Comparison of ENCODE assay signal across 12 mouse cellular contexts in the genomic region with DNA sequence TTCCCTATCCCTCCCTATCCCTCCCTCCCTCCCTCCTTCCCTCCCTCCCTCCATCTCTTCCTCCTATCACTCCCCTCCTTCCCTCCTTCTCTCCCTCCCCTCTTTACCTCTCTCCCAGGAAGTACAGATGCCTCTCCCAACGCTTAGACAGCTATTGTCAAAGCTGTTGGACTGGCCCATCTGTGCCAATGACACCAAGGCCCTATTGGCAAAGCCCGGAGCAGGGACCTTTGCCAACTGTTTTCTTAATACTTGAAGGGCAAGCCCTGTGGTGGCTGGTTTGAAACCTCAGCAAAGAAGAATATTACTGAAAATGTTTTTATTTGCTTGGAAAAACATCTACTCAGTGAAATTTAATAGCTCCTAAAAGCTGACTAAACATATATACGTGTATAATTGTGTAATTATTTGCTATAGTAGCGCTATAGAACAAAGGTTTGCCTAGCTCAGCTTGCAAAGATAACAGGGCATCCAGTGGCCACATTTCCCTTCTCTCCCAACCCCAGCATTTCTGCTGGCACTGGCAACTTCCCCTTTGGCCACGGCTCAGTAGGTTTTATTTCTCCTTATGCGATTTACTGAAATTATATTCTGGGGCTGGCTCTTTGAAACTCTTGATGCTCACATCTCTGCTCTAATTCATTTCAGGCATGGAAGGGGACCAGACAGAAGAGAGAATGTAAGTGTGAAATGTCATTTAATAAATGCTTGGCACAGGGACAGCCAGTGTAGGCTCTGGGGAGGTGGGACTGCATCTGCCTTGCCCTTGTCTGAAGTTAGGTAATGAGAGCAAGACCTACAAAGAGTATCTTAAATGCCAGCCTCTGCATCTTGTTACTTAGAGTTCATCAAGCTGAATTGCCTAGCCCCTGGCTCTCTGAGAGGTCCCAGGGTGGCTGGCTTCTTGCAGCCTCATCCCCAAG. TPM values are rescaled to one million over a fixed set of nuclear protein-coding genes. Genes with fewer than 3 reads are reported as not detected.
A peak's percentile ranks its signal among the peaks of the same experiment; 100 is the strongest.
DNase-seq lines count a peak whose midpoint lies in the region; ATAC-seq and TF ChIP-seq lines count a peak whose summit lies in the region.
"Had no signal": no experiment of that assay in that cellular context is flagged by ENCODE, and none has a peak within 500 bp of the region (broad histone marks: within the 10 kb centered on the region; RNA-seq: fewer than 3 reads in every experiment).

No protein-coding gene starts in this region.

- no peak for TF ChIP-seq CTCF in gastrocnemius, adult 2 months (IDR thresholded peaks at IDR 0.05)
- no peak for TF ChIP-seq CTCF in bone marrow macrophage, adult 2 months (IDR thresholded peaks at IDR 0.05; ENCODE audit: low read depth, low read length)

- intact Hi-C loops in gastrocnemius, adult 2 months (cut with DNase I) = no loop called here

- no peak overlapping the region for H3K4me3 ChIP-seq in gastrocnemius, adult 2 months
- H3K4me3 ChIP-seq in midbrain, embryonic 16.5 days (ENCODE audit: low read depth, low read length) = no peak overlapping the region
- no peak overlapping the region for H3K4me3 ChIP-seq in midbrain, embryonic 13.5 days (replicated peaks)
- no peak overlapping the region for H3K4me3 ChIP-seq in bone marrow macrophage, adult 2 months (ENCODE audit: insufficient read depth, low read length)
- H3K4me3 ChIP-seq in neural tube, embryonic 14.5 days (ENCODE audit: low read depth, low read length) = no peak overlapping the region

- H3K9me3 ChIP-seq in midbrain, embryonic 16.5 days (replicated peaks; ENCODE audit: control insufficient read depth, low read length, poor library complexity, severe bottlenecking) = no peaks in the 10 kb centered on the region
- H3K9me3 ChIP-seq in midbrain, embryonic 13.5 days = no peaks in the 10 kb centered on the region
- no peaks in the 10 kb centered on the region for H3K9me3 ChIP-seq in neural tube, embryonic 14.5 days (ENCODE audit: control insufficient read depth, low read length)

- peaks cover 5% of the 10 kb centered on the region for H3K4me1 ChIP-seq in midbrain, embryonic 16.5 days (ENCODE audit: control insufficient read depth, insufficient read depth, low read length)
- no peaks in the 10 kb centered on the region for H3K4me1 ChIP-seq in midbrain, embryonic 13.5 days (replicated peaks)
- H3K4me1 ChIP-seq in bone marrow macrophage, adult 2 months (ENCODE audit: control insufficient read depth, insufficient read depth, low read length) = peaks cover 15% of the 10 kb centered on the region
- H3K4me1 ChIP-seq in neural tube, embryonic 14.5 days (ENCODE audit: control insufficient read depth, insufficient read depth, low read length) = peaks cover 6% of the 10 kb centered on the region; the same call in 1 of the 2 replicates

- H3K4me2 ChIP-seq in midbrain, embryonic 16.5 days (ENCODE audit: low read length) = no peak overlapping the region
- no peak overlapping the region for H3K4me2 ChIP-seq in midbrain, embryonic 13.5 days (replicated peaks)
- no peak overlapping the region for H3K4me2 ChIP-seq in neural tube, embryonic 14.5 days (ENCODE audit: low read depth, low read length)

- no peak; the same call in 1 of the 2 replicates for ATAC-seq in midbrain, embryonic 16.5 days
- ATAC-seq in midbrain, embryonic 13.5 days = no peak
- ATAC-seq in neural tube, embryonic 14.5 days (ENCODE audit: low read depth) = peak; percentile 63
- ATAC-seq: CD4-positive, CD25-positive, alpha-beta regulatory T cell, adult 4 months had no signal

- H3K9ac ChIP-seq in midbrain, embryonic 16.5 days (ENCODE audit: low read depth, low read length) = no peak overlapping the region
- no peak overlapping the region for H3K9ac ChIP-seq in midbrain, embryonic 13.5 days (replicated peaks)
- no peak overlapping the region for H3K9ac ChIP-seq in neural tube, embryonic 14.5 days (replicated peaks; ENCODE audit: low read depth, low read length)

- WGBS in midbrain, embryonic 16.5 days = 58% methylated on average over 6 of the region's 6 CpGs
- 71% methylated on average over 6 of the region's 6 CpGs for WGBS in midbrain, embryonic 13.5 days
- WGBS in neural tube, embryonic 14.5 days = 57% methylated on average over 6 of the region's 6 CpGs

- no peaks in the 10 kb centered on the region for H3K36me3 ChIP-seq in midbrain, embryonic 16.5 days (ENCODE audit: control insufficient read depth, insufficient read depth, low read length)
- no peaks in the 10 kb centered on the region for H3K36me3 ChIP-seq in midbrain, embryonic 13.5 days
- H3K36me3 ChIP-seq in neural tube, embryonic 14.5 days (ENCODE audit: control insufficient read depth, insufficient read depth, low read length) = no peaks in the 10 kb centered on the region

- H3K27me3 ChIP-seq in midbrain, embryonic 16.5 days (ENCODE audit: control insufficient read depth, insufficient read depth, low read depth, low read length) = no peaks in the 10 kb centered on the region
- H3K27me3 ChIP-seq in midbrain, embryonic 13.5 days = no peaks in the 10 kb centered on the region
- H3K27me3 ChIP-seq in neural tube, embryonic 14.5 days (ENCODE audit: control insufficient read depth, insufficient read depth, low read length) = no peaks in the 10 kb centered on the region

- TF ChIP-seq POLR2A in bone marrow macrophage, adult 2 months (IDR thresholded peaks at IDR 0.05; ENCODE audit: borderline replicate concordance, low read depth, low read length) = no peak

- DNase-seq in gastrocnemius, adult 2 months = peak; percentile 46
- DNase-seq in gastrocnemius, adult 8-10 months (ENCODE audit: low spot score in 2 of 2) = no peak
- no peak for DNase-seq in right cerebral cortex, postnatal 14 days
- DNase-seq in thymus, postnatal 4 days = no peak
- DNase-seq: kidney, postnatal 14 days; thymus, postnatal 14 days had no signal

- no peak overlapping the region for H3K27ac ChIP-seq in gastrocnemius, adult 2 months
- H3K27ac ChIP-seq in midbrain, embryonic 16.5 days (ENCODE audit: low read length) = peak overlapping the region; percentile 45; the same call in 1 of the 2 replicates
- H3K27ac ChIP-seq in midbrain, embryonic 13.5 days = no peak overlapping the region
- H3K27ac ChIP-seq in bone marrow macrophage, adult 2 months (ENCODE audit: insufficient read depth, low read depth, low read length) = peak overlapping the region; percentile 37; the same call in 1 of the 2 replicates
- peak overlapping the region; percentile 46; the same call in 1 of the 2 replicates for H3K27ac ChIP-seq in neural tube, embryonic 14.5 days (ENCODE audit: low read depth, low read length)

RNA-seq across cellular contexts. Expression of a gene that starts 18.6 kb away (rescaled TPM):
- not detected for total RNA-seq in gastrocnemius, adult 2 months (2021)
- total RNA-seq in gastrocnemius, adult 8-10 months (2022) = not detected
- not detected in 2 replicates for polyA plus RNA-seq in midbrain, embryonic 16.5 days (2015; fragmentation: Nextera tagmentation; extraction: Ambion mirVana)
- not detected in 2 replicates for polyA plus RNA-seq in midbrain, embryonic 13.5 days (2015; fragmentation: Nextera tagmentation; extraction: Ambion mirVana)
- polyA plus RNA-seq in bone marrow macrophage, adult 2 months (2012; ENCODE audit: insufficient read depth, insufficient read length, missing spikeins) = not detected in 2 replicates
- polyA plus RNA-seq in neural tube, embryonic 14.5 days (2014; fragmentation: Nextera tagmentation; extraction: Ambion mirVana) = 35.2 and 41.4 TPM in 2 replicates
- total RNA-seq: left cerebral cortex, postnatal 14 days had no signal

RNA-seq across cellular contexts. Expression of a gene that starts 33.1 kb away (rescaled TPM):
- total RNA-seq in gastrocnemius, adult 2 months (2021) = 1 to 10 TPM in 1 of 2 experiments, under 1 TPM in 1; 0.36 to 1.6 TPM
- total RNA-seq in gastrocnemius, adult 8-10 months (2022) = under 1 TPM; 0.19 to 0.62 (median 0.36) TPM
- 2.5 and 3.2 TPM in 2 replicates for polyA plus RNA-seq in midbrain, embryonic 16.5 days (2015; fragmentation: Nextera tagmentation; extraction: Ambion mirVana)
- 1.2 and 1.5 TPM in 2 replicates for polyA plus RNA-seq in midbrain, embryonic 13.5 days (2015; fragmentation: Nextera tagmentation; extraction: Ambion mirVana)
- polyA plus RNA-seq in bone marrow macrophage, adult 2 months (2012; ENCODE audit: insufficient read depth, insufficient read length, missing spikeins) = 96.8 and 118 TPM in 2 replicates
- polyA plus RNA-seq in neural tube, embryonic 14.5 days (2014; fragmentation: Nextera tagmentation; extraction: Ambion mirVana) = 1.8 and 3.3 TPM in 2 replicates

Comparison
In these comparisons a context has a peak if more than half of its experiments do, and no peak if none do; other contexts are left out.
1. H3K27ac ChIP-seq: peak in midbrain, embryonic 16.5 days (single experiment), bone marrow macrophage, adult 2 months (single experiment) and neural tube, embryonic 14.5 days (single experiment); none in gastrocnemius, adult 2 months (single experiment) and midbrain, embryonic 13.5 days (single experiment).
2. RNA of a gene that starts 18.6 kb away (polyA plus RNA-seq): 35.2 to 41.4 TPM in neural tube, embryonic 14.5 days; not detected in bone marrow macrophage, adult 2 months, not detected in midbrain, embryonic 16.5 days and not detected in midbrain, embryonic 13.5 days; every median in the first group is over 10 times any median in the second.
3. RNA of a gene that starts 33.1 kb away (polyA plus RNA-seq): 96.8 to 118 TPM in bone marrow macrophage, adult 2 months; 2.5 to 3.2 TPM in midbrain, embryonic 16.5 days, 1.8 to 3.3 TPM in neural tube, embryonic 14.5 days and 1.2 to 1.5 TPM in midbrain, embryonic 13.5 days; every median in the first group is over 10 times any median in the second.